Mouse (Mus musculus) gastrocnemius, adult 2 months (tissue): Measurements from ENCODE around the gene Crip1. TPM values are rescaled to one million over a fixed set of nuclear protein-coding genes. Genes with fewer than 3 reads are reported as not detected.
A peak's percentile ranks its signal among the peaks of the same experiment; 100 is the strongest.

Experiments
- DNase-seq: peaks from one replicate; pipeline ENCODE4 v3.0.0; 2022
- H3K27ac ChIP-seq: fragments of 200-600 bp; 2 replicates; pipeline ENCODE4 v1.8.1; 2022; ENCODE audit warnings: mild to moderate bottlenecking
- H3K4me3 ChIP-seq: fragments of 200-600 bp; 2 replicates; pipeline ENCODE4 v1.8.1; 2022; ENCODE audit warnings: mild to moderate bottlenecking, moderate library complexity
- CTCF ChIP-seq: fragments of 200-600 bp; IDR thresholded peaks from 2 replicates; pipeline ENCODE4 v1.8.1; 2022; ENCODE audit warnings: antibody characterized with exemption, mild to moderate bottlenecking, moderate library complexity
- intact Hi-C: fragments of 180-260 bp; cut with DNase I; formaldehyde crosslinking; loops from one replicate; pipeline ENCODE4 v1.15.1; 2025
- total RNA-seq, 2 experiments: library from RNA; stranded (reverse); gene quantifications; 2 replicates each; pipeline ENCODE4 v1.2.3; 2021

Crip1 gene
- total RNA-seq, 2 experiments from 2014 or later, result 71.2 to 113 TPM

DNA sequence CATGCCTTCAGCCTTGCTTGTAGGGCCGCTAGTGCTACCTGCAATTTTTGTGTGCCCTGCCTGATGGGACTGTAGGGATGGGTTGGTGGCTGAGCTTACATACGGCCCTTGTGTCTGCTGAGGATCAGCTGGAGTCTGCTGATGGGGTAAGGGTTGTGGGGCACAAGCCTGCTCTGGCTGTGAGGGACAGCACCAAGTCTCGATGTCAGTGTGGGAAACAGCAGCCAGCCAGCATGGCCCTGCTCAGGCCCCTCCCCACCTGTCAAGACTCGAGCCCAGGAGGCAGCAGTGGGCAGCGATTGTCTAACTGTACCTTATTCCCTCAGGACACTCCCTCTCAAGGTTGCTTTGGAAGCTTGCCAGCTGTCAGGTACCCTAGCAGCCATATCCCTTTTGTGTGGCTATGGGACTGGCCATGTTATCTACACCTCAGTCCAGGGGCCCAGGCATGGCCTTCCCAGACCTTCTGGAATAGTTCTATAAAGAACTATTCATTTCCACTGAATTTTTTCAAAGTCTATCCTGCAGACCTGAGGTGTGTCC, 12.2 kb upstream of the Crip1 start:
- no peak for DNase-seq
- H3K27ac ChIP-seq, result peak overlapping the region; percentile 68
- no peak for TF ChIP-seq CTCF
- intact Hi-C loops, result no loop called here
- no peak overlapping the region for H3K4me3 ChIP-seq

DNA sequence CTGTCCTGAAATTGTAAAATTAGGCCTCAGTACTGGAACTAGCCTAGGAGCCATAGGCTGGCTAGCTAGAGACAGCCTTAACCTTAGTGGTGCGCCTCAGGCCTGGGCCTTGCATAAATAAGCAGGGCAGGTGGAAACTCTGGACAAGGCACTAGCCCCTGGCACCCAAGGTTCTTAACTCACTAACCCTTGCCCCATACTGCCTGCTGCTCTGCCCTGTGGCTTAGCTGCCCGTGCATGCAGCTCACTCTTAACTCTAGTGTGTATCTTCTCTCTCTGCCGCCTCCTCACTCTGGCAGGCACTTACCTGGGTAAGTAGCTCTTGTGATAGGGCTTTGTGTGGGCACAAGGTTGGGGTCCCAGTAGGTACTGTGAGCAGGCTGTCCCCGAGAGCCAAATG, 11.6 kb upstream of the Crip1 start:
- no peak for TF ChIP-seq CTCF
- Histone ChIP-seq H3K4me3 (no peak overlapping the region), H3K27ac (no peak overlapping the region)
- DNase-seq, result no peak
- intact Hi-C loops, result no loop called here

DNA sequence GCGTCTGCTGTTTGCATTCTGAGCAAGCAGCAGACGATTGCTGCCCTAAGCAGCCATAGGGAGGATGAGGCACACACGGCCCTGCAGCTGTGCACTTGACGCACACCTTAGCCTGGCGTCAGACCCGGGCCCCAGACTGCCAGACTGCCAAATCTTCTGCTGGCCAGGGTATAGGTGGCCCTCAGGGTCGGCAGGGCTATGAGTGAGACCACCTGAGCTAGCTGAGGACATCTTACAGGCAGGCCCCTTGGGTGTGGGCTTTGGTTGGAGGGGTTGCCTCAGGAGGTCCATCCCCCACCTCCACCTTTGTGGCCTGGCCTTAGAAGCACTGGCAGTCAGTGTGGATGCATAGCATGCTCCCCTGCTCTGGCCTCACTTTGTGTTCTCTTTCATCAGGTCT, 10.7 kb upstream of the Crip1 start:
- TF ChIP-seq CTCF, result no peak
- no peak for DNase-seq
- intact Hi-C loops, result no loop called here
- no peak overlapping the region for H3K4me3 ChIP-seq
- no peak overlapping the region for H3K27ac ChIP-seq

DNA sequence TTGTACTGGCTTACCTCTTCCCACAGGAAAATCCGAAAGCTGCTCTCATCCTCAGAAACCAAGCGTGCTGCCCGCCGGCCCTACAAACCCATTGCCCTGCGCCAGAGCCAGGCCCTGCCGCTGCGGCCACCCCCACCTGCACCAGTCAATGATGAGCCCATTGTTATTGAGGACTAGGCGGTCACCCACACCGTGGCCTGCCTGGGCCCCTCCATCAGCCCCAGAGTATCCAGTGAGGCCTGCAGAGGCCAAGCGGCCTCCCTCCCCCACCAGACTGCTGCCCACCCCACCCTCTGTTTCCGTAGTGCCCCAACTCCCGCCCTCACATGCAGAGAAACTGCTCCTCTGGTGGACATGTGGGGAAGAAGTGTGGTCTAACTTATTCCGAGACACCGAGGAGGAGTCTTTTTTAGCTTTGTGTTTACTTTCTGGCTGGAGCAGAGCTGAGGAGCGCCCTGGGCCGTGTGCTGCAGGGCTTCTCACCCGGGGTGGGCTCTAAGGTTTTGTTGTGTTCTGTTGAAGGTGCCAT, 9.6 kb upstream of the Crip1 start:
- no peak overlapping the region for H3K4me3 ChIP-seq
- no peak for DNase-seq
- intact Hi-C loops, result no loop called here
- H3K27ac ChIP-seq, result no peak overlapping the region
- TF ChIP-seq CTCF, result no peak

DNA sequence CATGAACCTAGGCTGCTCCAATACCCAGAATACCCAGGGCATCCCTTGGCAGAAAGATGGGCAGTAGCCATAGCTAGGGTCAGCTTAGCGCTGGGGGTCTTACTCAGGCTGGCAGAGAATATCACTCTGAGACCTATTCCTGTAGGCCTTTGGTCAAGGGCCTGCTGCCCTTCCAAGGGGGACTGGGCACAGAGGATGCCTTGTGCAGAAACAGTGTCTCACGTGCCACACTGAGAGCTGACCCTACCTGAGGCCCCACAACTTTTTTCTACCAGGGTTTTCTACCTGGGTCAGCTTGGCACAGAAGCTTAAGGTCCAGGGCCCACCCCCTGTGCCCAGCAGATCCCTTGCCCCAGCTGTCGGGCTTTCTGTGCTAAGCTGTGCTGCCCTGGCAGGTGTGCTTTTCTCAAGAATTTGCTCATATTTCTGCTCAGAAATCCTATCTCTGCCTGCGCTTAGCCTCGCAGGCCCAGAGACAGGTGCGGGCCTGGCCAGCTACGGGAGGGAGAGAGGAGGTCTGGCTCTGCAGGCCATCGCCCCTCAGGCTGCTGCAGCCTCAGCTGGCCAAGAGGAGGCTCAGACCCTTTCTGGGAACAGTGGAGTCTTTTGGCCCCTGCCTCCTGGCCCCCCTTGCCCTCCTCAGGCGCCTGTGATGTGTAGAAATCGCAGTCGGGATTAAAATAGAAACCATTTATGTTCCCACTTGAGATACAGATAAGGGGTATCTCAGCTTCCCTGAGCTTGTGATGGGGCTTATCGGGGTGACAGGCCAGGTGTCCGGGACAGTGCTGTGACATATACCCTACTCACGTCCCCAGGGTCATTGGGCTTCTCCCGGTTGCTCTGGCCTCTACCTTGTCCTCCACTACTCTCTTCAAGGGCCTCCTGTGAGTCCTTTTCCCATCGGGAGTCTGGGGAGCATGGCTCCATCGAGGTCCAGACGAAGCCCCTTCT, 8.6 kb upstream of the Crip1 start:
- intact Hi-C loops, result no loop called here
- no peak for DNase-seq
- no peak overlapping the region for H3K27ac ChIP-seq
- H3K4me3 ChIP-seq, result no peak overlapping the region
- TF ChIP-seq CTCF, result no peak

DNA sequence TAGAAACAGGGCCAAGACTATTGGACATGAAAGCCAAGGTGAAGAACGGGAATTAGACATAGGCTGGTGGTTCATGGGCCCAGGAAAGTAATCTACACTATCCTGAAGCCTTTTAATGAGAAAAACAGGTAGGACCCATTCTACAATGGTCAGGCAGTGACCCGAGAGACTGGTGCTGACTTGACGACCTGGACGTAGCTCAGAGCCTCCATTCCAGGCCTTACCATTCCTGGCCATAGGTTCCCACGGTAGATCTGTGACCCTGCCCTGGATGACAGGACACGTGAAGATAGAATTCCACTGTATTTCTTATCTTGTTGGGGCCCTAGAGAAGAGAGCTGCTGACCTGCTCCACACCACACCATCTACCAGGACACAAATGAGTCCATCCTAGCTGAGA, 7.8 kb upstream of the Crip1 start:
- intact Hi-C loops, result no loop called here
- DNase-seq, result no peak
- H3K4me3 ChIP-seq, result no peak overlapping the region
- TF ChIP-seq CTCF, result no peak
- no peak overlapping the region for H3K27ac ChIP-seq

DNA sequence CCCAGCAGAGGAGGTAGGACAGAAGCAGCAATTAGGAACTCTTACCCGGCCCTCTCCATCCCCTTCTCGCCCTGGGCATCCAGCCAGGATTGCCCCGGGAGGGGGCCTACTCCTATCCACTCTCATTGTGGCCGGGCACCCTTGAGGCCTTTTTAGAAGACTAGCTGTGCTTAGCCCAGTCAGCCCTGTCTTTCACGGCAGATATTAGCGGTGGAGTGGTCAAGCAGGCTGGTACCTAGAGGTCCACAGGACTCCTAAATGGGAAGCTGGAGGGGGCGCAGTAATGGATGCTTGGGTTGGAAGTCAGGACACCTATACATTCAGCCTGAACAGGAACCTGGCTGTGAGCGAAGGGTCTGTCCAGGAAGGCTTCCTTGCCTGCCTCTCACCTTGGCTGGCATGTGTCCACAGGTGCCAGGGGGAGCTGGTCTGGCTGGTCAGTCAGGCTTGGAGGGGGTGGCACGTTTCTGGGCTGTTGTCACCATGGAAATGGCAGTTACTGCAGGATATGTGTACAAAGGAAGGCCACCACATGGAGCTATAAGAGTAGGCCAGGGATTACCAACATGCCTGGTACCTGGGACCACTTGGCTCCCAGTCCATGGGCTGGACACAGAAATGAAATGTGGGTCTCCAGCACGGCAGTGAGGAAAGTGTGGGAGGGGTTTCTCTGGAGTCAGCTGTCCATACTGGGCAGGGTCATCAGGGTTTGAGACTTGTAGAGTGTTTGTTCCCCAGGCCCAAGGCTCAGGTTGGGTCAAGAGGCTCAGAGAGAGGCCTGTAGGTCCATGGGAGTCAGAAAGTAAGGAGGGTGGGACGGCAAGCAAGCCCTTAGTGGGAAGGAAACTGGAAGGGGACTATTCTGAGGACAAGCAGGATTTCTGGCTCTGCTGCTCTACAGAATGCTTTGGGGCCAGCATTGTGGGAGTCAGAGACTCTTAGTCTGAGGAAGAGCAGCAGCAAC, 6.9 kb upstream of the Crip1 start:
- H3K4me3 ChIP-seq, result peak overlapping the region; percentile 93
- H3K27ac ChIP-seq, result peak overlapping the region; percentile 90
- DNase-seq, result no peak
- TF ChIP-seq CTCF, result no peak
- intact Hi-C loops, result no loop called here

DNA sequence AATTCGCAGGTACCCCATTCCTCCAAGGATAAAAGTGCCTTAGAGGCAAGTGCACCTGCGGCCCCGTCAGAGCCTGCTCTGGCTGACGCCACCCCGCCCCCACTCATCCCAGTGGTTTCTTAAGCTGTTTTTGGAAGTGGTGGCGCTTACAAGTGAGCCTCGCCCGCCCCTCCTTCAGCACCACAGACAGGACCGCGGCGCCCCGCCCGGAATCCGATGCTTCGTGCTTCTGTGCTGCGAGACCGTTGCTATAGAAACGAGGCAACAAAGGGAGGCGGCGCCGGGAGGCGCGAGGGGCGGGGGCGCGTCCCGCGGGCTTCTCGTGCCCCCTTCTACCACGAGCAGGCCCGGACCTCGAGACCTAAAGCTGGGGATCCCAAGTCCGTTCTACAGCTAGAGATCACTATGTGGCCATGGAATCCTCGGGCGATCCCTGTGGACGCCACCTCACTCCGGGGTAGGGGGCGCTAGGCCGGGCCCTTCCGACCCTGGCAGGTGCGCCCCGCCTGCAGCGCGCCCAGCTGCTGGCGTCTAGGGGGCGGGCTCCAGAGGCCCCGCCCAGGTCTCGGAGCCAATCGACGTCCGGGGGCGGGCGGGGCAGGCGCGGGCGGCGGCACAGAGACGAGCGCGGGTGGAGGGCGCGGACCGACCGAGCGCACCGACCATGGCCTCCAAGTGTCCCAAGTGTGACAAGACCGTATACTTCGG, 6.1 kb upstream of the Crip1 start, which contains the start of gene Crip2:
Gene Crip2, plus strand, starts transcription at position 329 of the 708 bp plus-strand sequence.
- TF ChIP-seq CTCF, result peak; percentile 30; the same call in 1 of the 2 replicates
- Histone ChIP-seq H3K27ac (peak within 1 kb of the TSS; percentile 90), H3K4me3 (peak within 1 kb of the TSS; percentile 93)
- intact Hi-C loops, result no loop called here
- peak; percentile 93 for DNase-seq

DNA sequence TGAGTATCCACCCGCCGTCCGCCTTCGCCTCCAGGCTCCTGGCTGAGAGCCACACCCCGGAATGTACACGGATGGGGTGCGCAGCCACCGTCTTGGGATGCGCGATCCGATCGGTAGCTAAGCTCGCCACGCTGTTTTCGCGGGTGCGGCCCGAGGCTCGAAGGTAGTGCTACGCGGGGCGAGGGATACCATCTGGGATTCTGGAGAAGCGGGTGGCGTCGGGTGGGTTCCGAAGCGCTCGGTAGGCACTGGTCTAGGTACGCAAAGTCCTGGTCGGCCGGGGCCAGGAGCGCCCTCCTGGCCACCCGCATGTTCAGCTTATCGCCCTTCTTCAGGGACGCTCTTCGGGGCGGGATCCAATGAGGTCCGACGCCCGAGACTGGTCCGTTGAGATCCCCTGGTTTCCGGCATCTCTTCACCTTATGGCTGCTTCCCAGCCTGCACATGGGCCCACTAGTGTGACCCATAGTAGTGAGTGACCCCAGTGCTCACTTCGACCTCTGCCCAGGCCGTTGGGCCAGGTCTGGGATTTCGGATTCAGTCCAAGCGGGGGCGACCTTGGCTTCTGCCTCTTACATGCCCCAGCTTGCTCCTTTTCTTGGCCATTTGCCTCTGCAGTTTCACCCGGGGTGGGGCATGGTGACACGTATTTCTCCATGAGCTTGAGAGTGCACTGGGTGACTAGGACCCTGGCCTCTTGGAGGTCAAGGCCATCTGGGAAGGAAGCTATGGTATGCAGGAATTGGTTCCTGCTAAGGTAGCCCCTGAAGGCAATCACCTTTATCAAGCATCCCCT, 5.3 kb upstream of the Crip1 start:
- peak overlapping the region; percentile 90 for H3K27ac ChIP-seq
- TF ChIP-seq CTCF, result no peak
- intact Hi-C loops, result no loop called here
- peak overlapping the region; percentile 93 for H3K4me3 ChIP-seq
- no peak for DNase-seq

DNA sequence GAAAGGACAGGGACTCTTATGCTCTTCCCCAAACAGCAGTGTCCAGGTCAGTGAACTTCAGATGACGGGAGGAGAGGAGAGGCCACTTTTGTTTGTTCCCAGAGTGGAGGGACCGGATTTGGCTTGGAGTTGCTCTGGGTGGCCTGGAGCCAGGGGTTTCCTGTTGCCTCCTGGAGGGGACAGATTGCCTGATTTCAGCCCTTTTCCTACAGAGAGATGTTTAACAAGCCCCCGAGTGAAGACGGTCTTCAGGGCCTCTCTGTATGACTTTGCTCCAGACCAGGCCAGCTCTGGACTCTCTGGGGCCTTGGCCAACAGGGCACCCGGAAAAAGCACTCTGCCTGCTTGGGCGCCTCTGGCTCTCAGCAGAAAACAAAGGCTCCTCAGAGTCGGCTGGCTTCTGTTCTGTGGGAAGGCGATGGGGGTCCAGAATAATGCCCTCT, 4.6 kb upstream of the Crip1 start:
- peak; percentile 79 for DNase-seq
- intact Hi-C loops, result no loop called here
- TF ChIP-seq CTCF, result no peak
- peak overlapping the region; percentile 90 for H3K27ac ChIP-seq
- peak overlapping the region; percentile 93 for H3K4me3 ChIP-seq
